Mouse (Mus musculus): ENCODE measurements at regions not wholly inside any gene's neighbourhood (a gene's known extent, or its start where the extent isn't known, plus 50 kb on each side); places are given as distances from the start of the nearest gene placed in this dataset.

- no peak for DNase-seq
These were observed 310.4 kb downstream of the Gm10295 start for GRCm38 (mm10) chr7:71040846-71041245.

- no peak for DNase-seq
These were observed 312.7 kb downstream of the Gm10295 start for GRCm38 (mm10) chr7:71038537-71038936.

GRCm38 (mm10) chr7:71033121-71033520 is 318.2 kb downstream of the Gm10295 start:
- DNase-seq = no peak

GRCm38 (mm10) chr7:71023946-71024610 is 327.2 kb downstream of the Gm10295 start:
- DNase-seq = no peak

- no peak for DNase-seq
These were observed 327.9 kb downstream of the Gm10295 start for GRCm38 (mm10) chr7:71023253-71023945.

All from cerebellum, adult 9-10 months (tissue).